Mouse (Mus musculus): ENCODE results near the gene Cabp4. TPM values are rescaled to one million over a fixed set of nuclear protein-coding genes. Genes with fewer than 3 reads are reported as not detected.

The Cabp4 gene
- 1 to 10 TPM in 1 of 2 experiments, under 1 TPM in 1; 0.69 to 1.9 TPM for total RNA-seq (2021)
- long read RNA-seq, experiment 1, partial matches to known transcripts = 0 of 2 reads
- long read RNA-seq, experiment 1, other reads (novel, unspliced or antisense) = 2 of 2 reads
- long read RNA-seq, experiment 2, partial matches to known transcripts = 1 of 1 reads
- long read RNA-seq, experiment 2, other reads (novel, unspliced or antisense) = 0 of 1 reads

DNA sequence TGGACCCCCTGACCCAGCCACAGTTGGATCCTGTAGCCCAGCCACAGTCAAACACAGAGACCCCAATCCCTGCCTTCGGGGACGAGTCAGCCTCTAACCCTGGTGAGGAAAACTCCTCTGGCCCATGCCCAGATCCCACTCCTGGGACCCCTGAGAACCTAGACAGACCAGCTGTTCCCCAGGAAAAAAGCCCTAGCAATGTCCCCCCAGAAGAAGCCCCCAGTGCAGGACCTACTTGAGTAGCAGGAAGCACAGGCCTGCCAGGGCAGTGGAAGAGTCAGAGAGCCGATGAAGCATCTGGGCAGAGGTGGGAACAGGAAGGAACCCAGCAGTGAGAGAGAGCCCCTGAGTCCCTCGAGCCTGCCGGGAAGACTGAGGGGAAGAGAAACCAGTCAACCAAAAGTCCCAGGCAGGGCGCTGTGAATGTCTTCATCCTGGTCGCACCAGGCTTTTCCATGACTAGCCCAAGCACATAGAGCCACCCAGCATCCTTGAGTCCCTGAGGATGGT, at the start of gene Cabp4:
Gene Cabp4 (minus strand): TSS at position 275 of the 510 bp plus-strand sequence.
- no peak for DNase-seq

DNA sequence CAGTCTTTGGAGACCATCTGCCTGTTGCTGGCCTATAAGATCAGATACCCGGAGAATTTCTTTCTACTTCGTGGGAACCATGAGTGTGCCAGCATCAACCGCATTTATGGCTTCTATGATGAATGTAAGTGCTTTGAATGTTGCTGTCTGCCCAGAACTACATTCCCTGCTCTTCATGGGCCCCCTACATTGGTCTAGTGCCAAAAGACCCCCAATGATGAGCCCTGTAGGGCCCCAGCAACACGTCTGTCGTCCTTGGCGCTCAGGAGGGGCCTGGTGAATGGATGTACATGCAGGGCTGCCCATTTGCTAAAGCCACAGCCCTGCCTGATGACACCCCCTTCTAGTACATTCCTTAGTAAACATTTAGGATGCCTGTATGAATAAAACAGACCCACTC, 49.3 kb upstream of the Cabp4 start:
- no peak for DNase-seq

DNA sequence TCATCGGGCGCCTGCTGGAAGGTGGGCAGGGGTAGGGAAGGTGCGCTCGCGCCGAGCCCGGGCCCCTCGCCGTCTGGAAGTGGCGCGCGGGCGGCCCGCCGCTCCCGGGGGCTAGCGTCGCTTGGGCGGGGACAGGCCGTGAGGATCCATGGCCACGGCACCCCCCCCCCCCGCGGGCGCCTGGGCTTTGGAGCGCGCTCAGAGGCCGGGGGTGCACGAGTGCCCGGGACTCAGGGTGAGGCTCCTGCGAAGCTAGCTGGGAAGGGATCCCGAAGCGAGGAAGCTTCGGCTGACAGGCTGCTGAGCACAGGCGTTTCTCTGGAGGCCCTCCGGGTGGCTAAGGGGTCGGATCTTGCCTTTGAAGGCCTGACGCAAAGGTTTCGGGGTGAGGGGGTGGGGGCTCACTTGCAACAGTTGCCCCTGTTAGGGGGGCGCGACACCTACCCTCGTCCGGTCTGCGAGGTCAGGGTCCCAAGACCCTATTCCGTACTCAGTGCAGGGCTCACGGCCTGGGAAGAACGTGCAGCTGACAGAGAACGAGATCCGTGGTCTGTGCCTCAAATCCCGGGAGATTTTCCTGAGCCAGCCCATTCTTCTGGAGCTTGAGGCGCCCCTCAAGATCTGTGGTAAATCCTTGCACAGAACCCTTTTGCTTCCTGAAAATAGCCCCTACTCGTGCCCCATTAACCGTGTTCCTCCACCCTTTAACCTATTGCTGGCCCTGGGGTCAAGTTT, 48.6 kb upstream of the Cabp4 start:
- no peak for DNase-seq

DNA sequence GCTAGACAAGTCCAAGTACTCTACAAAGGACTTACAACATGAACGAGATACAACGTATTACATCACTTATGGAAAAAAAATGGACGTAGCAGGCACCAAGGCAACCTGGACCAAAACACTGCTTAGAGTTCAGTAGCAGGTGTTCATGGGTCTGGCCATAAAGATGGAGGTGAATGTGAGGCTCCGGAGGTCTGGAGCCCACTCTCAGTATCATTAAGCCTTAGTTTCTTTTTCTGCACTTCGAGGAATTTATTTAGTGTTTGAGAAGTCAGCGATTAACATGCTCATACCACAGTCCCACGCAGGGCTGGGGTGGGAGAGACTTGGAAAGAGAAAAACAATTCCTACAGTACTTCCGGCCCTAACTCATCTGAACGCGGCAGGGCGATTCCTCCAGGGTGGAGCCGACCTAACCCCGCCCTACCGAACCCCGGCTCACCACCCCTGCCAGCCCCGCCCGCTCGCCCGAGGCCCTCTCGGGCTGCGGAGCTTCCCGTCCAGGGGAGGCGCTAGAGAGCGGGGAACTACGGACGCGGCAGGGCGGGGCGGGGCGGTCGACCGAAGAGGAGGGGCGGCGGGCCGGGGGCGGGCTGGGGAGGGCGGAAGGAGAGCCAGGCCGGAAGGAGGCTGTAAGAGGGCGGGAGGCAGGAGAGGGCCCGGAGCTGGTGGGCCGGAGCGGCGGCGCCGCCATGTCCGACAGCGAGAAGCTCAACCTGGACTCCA, 47.9 kb upstream of the Cabp4 start, which contains the start of gene Ppp1ca:
Gene Ppp1ca (plus strand): TSS at position 538 of the 723 bp plus-strand sequence.
- peak; percentile 99 for DNase-seq

DNA sequence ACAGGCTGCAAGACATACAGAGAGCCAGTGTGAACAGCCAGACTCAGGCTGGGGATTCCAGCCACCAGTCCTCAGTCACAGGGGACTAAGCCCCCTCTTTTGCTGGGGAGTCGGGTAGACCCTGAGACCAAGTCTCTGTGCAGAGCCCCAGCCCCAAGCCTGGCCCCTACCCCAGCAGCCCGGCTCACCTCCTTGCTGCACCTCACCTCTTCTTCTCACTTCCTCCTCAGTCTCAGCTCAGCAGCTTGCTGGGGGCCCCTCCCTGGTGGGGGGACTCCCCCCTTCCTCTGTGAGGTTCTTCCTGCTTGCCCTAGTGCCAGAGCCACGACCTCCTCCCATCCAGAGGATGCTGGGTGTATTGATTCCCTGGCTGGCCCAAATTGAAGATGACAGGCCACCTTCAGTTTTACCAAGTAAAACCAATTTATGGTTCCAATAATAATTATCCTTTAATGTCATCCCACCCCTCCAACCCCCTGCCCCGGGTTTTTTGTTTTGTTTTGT, 47.0 kb upstream of the Cabp4 start, which contains the start of gene Tbc1d10c:
Gene Tbc1d10c (minus strand): TSS at position 454 of the 504 bp plus-strand sequence.
- no peak for DNase-seq

DNA sequence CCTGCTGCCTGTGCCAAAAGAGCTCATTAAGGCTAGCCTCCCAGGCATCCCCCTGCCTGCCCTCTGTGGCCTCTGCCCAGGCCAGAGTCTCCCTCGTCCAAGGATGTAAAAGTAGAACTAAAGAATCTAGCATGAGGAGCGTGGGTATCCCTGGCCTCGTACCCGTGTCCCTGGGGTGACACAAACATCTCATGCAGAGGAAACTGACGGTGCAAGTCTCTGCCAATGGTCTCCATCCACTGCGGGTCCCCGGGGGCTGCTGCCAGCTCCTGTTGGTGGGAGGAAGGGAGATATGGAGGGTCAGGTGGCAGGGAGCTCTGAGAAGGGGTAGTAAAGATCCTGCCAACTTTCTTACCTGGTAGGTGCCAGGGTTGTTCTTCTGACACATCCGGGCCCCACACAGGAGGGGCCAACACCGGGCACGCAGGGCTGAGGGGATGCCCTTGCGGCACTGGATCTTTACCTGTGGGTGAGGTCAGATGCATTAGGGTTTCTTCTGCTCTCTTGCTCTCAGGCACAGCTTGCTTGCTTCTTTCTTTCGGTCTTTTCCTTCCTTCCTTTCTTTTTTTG, 45.3 kb upstream of the Cabp4 start:
- no peak for DNase-seq

DNA sequence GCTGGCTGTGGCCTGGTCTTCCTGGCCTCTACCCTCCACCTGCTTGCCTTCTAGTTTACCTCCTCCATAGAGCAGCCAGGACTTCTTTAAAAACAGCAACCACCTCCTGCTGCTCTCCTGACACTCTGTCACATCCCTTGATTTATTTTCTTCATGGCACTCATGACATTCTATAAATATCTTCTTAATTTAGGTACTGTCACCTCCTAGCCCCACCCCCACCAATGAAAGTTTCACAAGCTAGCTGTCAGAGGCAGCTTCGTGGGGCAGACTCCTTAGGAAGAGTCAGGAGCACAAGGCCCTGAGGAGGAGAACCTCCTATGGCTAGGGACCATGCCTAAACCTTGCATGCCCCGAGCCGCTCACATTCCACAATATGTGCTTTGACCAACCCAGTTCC, 43.5 kb upstream of the Cabp4 start:
- no peak for DNase-seq

DNA sequence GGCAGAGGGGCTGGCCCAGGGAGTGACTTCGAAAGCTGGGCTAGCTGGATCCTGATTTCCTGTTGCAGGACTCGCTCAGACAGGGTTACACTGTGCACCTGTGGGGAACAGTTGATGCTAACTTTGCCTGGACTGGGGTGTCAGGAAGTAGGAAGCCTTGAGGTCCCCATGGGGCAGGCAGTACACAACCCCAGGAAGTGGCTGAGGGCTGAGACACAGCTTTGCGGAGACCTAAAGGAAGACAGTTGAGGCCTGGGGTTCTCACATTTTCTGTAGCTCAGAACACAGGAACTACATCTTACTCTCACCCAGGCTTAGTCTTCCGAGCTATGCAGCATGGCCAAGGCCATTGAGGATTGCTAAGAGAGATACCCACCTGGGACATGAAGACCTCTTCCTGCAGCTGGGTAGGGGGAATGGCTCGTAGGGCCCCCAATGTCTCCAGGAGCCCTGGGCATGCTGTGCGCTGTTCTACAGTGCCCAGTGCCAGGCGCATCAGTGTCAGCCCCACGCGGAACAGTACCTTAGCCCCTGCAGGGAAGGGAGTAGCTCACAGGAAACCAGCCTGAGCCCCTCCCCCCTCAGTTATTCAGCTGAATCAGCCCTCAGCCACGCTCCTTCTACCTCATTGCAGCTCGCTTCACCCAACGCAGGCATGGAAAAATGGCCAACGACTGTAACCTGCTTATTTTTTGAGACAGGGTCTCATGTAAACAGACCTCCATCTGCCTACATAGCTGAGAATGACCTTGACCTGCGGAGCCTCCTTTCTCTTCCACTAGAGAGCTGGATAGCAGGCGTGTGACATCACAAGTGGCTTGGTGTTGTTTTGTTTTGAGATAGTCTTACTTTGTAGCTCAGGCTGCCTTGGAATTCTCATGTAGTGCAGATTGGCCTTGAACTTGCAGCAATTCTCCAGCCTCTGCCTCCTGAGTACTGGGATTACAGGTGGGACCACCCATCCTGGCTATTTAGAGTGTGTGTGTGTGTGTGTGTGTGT, 41.4 kb upstream of the Cabp4 start:
- no peak for DNase-seq

DNA sequence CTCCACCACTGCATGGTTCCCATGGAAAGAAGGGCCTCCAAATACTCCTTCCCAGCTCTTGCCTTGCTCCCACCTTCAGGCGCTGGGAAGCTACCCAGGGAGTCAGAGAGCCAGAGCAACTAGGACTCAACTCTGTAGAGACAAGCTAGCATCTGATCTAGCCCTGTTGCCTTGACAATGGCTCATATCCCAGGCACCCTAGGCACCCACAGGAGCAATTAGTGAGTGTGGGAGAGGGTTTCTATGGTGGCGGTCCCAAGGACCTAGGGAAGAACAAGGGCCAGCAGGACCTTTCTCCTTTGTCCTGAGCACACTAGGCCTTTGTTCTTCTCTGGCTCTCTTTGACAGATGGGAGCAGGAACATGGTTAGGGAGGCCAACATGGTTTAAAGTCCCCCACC, 39.9 kb upstream of the Cabp4 start:
- no peak for DNase-seq

DNA sequence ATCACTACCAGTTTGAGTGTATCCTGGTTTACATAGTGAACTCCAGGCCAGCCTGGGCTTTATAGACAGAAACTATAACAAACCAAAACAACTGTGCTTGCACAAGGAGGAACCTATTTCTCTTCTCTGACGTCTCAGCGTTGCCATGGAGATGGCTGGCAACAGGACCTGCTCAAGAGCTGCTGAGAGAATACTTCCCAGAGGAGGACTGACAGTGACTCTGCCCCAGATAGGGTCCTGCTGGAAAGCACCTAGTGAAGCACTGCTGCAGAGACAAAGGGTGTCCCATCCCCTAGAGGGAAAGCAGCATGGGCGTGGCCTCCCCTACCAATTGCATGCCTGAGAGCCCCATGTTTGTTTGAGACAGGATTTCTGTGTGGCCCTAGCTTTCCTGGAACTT, 38.1 kb upstream of the Cabp4 start:
- DNase-seq = peak; percentile 85

DNA sequence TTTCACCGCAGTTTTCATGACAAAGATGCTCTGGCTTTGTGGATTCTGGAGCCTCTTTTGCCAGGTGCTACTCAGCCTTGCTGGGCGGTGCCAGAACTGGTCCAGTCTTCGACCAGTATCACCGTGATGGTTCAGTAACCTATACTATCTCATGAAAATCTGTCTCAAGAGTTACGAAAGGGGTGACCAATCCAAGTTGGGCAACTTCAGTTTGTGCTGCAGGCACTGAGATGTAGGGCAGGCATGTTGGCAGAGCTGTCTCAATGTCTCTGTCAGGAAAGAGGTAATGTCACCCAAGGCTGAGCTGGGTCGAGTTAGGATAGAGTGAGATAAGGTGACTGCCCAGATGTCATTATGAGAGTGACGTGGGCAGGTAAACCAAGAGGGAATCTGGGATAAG, 36.6 kb upstream of the Cabp4 start:
- DNase-seq = no peak

DNA sequence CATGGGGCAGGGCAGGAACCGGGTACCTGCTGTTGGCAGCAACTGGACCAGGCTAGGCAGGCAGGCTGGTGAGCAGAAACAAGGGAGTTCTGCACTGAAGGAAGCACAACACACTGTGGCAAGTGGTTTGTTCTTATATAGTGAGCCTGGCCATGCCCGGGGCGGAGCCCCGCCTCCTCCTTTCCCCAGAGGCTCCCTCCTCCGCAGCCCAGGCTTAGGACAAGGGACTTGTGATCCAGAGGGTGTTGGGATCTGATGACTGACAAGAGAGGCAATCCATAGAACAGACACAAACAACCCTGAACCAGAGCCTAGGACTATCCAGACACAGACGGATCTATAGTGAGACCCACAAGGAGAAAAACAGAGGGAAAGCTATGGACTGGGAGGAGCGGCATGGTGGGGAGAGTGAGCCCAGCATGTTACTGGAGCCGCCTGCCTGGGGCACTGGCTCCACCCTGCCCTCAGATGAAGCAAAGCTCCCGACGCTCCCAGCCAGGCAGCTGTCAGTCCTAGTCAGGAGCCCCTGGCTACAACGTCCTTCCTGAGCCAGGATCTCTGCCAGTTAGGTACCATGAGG, 31.6 kb upstream of the Cabp4 start, which contains the start of gene Carns1:
Gene Carns1 (minus strand): TSS at position 112 of the 580 bp plus-strand sequence.
- DNase-seq = peak; percentile 65

DNA sequence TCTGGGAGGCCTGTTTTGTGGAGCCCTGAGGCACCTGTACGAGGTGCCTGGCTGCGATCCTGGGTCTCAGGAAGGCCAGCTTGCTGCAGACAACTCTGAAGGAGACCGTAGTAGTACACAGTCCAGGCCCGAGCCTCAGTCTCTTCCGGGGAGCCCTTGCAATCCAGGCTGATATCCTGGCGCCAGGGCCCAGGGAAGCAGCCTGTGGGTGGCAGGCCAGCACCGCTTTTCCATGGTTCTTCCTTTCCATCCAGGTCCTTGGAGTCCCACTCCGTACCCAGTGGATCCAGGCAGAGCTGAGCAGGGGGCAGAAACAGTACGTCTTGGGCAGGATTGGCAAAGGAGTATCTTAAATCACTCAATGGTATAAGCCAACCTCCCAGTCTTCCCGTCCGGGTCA, 29.1 kb upstream of the Cabp4 start:
- DNase-seq = no peak

DNA sequence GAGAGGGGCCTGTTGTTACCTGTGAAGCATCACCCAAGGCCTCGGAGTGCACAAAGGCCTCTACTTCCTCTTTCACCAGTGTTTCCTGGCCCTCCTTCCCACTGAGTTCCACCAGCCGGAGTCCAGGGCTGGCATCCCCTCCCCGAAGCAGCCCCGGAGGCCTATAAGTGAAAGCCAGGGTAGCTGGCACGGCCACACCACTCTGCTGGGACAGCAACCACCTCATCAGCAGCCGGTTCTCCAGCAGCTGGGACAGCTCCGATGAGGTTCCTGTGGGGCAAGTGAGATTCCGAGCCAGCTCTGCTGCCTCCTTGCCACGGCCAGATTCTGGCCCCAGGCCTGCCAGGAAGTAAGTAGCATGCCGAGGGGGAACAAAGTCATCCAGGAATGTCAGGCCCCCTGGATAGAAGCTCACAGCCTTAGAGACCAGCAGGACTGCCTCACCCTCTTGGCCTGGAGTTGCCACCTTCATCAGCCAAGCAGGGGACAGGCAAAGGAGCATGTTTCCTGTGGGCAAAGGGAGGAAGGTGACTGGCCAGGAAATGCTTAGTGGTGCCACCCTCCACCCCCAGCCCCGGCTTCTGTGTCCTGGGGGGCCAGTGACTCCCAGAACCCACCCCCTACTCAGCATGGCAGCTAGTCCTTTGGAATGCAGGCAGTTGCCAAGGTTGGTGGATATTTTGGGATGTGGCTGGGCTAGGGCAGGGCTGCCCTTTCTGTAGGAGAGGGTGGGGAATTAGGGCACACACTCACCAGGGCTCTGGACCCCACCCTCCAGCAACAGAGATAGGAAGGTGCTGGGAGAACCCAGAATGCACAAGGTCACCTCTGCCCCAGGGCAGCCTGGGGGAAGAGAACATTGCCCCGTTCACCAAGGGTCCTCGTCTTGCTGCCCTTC, 27.8 kb upstream of the Cabp4 start:
- DNase-seq = no peak

DNA sequence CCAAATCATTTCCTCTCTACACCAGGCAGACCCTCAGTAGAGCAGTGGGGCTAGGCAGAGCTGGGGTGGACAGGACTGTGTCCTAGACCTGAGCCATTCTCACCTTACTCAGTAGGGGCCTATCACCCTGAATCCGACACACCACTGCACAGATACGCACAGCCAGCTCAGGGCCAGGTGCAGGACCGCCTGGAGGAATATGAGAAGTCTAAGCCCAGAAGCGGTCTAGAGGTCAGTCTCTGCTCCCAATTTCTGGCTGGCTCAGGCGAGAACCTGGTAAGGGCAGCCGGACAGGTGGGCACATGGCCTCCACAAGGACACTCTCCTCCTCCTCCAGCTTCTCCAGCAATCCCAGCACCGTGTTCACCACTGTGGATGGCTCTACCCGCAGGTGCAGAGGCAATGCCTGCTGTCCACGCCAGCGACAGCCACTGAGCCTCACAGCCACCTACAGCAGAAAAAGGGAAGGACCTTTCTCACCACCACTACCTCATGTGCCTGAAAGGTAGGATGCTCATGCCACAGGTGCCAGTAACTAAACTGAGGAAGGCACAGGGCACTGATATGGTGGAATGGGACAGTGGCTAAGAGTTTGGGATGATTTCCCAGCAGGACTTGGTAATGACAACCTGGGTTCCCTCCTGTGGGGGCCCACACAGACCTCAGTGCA, 27.0 kb upstream of the Cabp4 start:
- DNase-seq = no peak

DNA sequence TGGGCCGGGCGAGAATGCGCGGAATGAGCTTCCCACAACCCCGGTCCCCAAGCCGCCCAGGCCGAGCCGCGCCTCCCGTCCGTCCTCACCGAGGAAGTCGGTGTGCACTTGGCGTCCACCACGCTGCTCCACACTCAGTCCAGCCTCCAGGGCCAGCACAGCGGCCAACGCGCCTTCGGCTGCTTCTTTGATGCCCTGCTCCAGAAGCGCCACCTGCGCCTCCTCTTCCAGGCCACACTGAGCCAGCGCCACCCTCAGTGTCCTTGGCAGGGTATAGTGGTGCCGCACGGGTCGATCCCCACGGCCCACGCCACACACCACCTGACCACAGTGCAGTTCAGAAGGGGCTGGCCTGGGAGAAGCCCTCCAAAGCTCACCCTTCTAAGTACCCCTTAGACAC, 26.0 kb upstream of the Cabp4 start:
- no peak for DNase-seq

DNA sequence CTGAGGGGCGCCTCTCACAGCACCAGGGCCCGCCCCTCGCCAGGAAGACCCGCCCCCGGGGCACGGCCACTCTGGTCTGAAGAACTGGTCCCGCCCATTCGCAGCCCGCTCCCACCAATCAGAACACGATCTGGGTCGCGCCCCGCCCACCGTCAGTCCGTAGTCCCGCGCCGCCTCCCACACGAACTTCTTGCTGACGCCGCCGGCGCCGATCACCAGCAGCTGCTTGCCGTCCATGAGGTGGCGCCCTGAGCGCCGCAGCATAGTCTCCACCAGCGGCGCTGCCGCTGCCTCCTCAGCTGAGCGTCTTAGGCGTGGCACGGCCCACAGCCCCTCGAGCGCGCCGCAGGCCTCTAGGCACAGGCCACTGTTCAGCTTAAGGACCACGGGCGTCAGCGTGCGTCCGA, 25.5 kb upstream of the Cabp4 start:
- peak; percentile 100 for DNase-seq

DNA sequence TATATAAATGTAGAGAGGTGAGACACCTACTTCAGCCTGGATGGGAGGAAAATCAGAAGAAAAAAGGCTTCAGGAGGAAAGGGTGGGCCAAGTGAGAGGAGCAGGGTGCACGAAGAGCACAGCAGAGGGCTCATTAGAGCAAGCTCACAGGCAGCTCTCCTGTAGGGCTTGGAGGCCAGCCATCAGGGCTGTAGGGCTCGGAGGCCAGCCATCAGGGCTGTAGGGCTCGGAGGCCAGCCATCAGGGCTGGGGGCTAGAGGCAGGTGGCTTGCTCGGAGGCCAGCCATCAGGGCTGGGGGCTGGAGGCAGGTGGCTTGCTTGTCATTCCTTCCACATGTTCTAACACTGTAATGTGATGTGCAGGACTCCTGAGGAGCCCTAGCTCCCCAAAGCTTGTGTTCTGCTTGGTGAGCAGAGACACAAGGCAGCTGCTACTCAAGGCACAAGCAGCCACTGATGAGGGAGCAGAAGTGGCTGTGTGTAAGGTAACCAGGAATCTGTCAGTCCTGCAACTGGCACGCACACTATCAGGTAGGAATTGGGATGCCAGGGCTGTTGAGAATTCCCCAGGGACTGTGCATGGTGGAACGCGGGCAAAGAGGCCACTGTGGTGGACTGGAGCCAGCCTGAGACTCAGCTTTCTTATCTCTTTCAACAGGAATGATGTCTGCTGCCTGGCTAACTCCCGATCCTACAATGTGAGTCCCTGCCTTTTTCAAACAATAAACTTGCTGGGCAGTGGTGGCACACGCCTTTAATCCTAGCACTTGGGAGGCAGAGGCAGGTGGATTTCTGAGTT, 23.0 kb upstream of the Cabp4 start:
- DNase-seq = peak; percentile 33
